Mouse (Mus musculus) heart, adult 2 months (tissue): ENCODE measurements around the gene E130218I03Rik.

Source experiments
- CTCF ChIP-seq: fragments of 200-600 bp; IDR thresholded peaks from 2 replicates; pipeline ENCODE4 v1.8.1; 2022; ENCODE audit warnings: antibody characterized with exemption, mild to moderate bottlenecking, moderate library complexity
- EP300 ChIP-seq: fragments of 200-500 bp; IDR thresholded peaks from 2 replicates; pipeline ENCODE4 v1.6.1; 2011; ENCODE audit warnings: low read depth, low read length, control low read depth; ENCODE audit not compliant: insufficient read depth

- TF ChIP-seq EP300 (no peak), CTCF (peak; percentile 93)
These were observed 1.8 kb downstream of the E130218I03Rik start, which contains the start of gene Zfp593 for GRCm38 (mm10) chr4:134245148-134245843.
